Mouse (Mus musculus) kidney, adult 2 months (tissue): ENCODE results near the gene Ccdc15. TPM values are rescaled to one million over a fixed set of nuclear protein-coding genes. Genes with fewer than 3 reads are reported as not detected.

Experiments
- DNase-seq: peaks from one replicate; pipeline ENCODE4 v3.0.0; 2021
- H3K27ac ChIP-seq: fragments of 200-500 bp; 2 replicates; pipeline ENCODE4 v1.5.1; 2012; ENCODE audit warnings: low read depth, low read length, control low read depth, inconsistent platforms; ENCODE audit not compliant: insufficient read depth
- H3K27me3 ChIP-seq: fragments of 200-500 bp; replicated peaks from 2 replicates; pipeline ENCODE4 v1.6.1; 2012; ENCODE audit warnings: mild to moderate bottlenecking, moderate library complexity, low read length, inconsistent platforms; ENCODE audit not compliant: control insufficient read depth, insufficient read depth
- H3K36me3 ChIP-seq: fragments of 200-500 bp; 2 replicates; pipeline ENCODE4 v1.6.1; 2012; ENCODE audit warnings: mild to moderate bottlenecking, moderate library complexity, low read length, inconsistent platforms; ENCODE audit not compliant: control insufficient read depth, insufficient read depth
- H3K4me1 ChIP-seq: fragments of 200-500 bp; 2 replicates; pipeline ENCODE4 v1.6.1; 2011; ENCODE audit warnings: low read length; ENCODE audit not compliant: control insufficient read depth, insufficient read depth
- H3K4me3 ChIP-seq: fragments of 200-500 bp; 2 replicates; pipeline ENCODE4 v1.5.1; 2011; ENCODE audit warnings: mild to moderate bottlenecking, low read depth, low read length, control low read depth; ENCODE audit not compliant: insufficient read depth
- CTCF ChIP-seq: fragments of 200-500 bp; conservative IDR thresholded peaks from 2 replicates; pipeline ENCODE4 v1.5.1; 2011; ENCODE audit warnings: low read depth, mild to moderate bottlenecking, control low read depth, low read length, moderate library complexity, mixed read lengths; ENCODE audit not compliant: insufficient read depth, insufficient read length
- POLR2A ChIP-seq: fragments of 200-500 bp; IDR thresholded peaks from one replicate; pipeline ENCODE4 v1.6.1; 2011; ENCODE audit warnings: low read depth, low read length, control low read depth
- WGBS: fragments of 180-500 bp; shearing (Covaris S2); methylation state at CpG from one replicate; pipeline ENCODE4 v1.1.7; 2018; 5-methylcytosine and 5-hydroxymethylcytosine counted together
- polyA plus RNA-seq: library from polyadenylated mRNA; depleted of rRNA; stranded (reverse); fragments of >200 nt; gene quantifications from 2 replicates; pipeline ENCODE4 v1.2.3, GENCODE M21; 2012

Gene Ccdc15
- polyA plus RNA-seq, 1 experiment: 0.64 TPM

DNA sequence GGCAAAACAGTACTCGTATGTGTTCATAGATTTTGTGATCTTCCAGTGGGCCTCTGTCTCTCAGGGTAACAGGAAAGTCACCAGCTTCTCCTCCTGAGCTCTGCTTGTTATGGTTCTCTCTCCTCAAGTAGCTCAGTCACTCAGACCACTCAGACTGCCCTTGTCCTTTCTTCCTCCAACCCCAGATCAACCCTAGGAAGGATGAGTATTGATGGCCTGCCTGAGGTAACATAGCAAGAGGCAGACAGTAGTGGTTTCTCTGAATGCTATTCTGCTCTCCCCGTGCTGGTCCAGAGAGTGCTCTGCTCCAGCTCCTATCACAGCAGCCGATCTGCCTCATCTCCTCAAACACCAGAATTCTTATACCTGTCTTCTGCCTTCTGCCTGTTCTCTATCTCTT, 15.3 kb upstream of the Ccdc15 start:
- H3K27ac ChIP-seq: peak overlapping the region; percentile 50; the same call in 1 of the 2 replicates
- H3K4me3 ChIP-seq: no peak overlapping the region
- DNase-seq: no peak
- WGBS: 77% methylated on average over 3 of the region's 3 CpGs
- TF ChIP-seq POLR2A (no peak), CTCF (no peak)
- H3K4me1 ChIP-seq: peaks cover 4% of the 10 kb centered on the region; the same call in 1 of the 2 replicates
- H3K36me3 ChIP-seq: no peaks in the 10 kb centered on the region
- no peaks in the 10 kb centered on the region for H3K27me3 ChIP-seq

DNA sequence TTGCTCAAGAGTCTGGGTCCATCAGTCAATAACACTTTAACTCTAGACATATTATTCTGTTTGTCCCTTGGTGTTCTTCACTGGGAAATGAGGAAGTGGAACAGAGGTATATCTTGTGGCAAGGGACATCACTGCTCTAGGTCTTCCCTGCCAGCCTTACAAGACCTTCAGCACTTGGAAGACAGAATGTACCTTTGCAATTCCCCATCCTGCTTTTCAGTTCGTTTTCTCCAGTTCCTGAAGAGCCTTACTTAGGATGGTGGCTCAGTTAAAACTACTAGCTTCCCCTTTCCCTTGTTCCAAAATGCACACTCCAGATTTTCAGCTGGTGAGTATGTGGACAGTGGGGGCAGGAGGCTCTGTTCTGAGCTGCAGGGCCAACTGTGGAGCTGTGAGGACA, 14.6 kb upstream of the Ccdc15 start:
- Histone ChIP-seq H3K36me3 (no peaks in the 10 kb centered on the region), H3K4me1 (peaks cover 4% of the 10 kb centered on the region; the same call in 1 of the 2 replicates), H3K27ac (no peak overlapping the region), H3K27me3 (no peaks in the 10 kb centered on the region), H3K4me3 (no peak overlapping the region)
- 50% methylated on average over 1 of the region's 1 CpGs for WGBS
- TF ChIP-seq POLR2A: no peak
- no peak for TF ChIP-seq CTCF
- no peak for DNase-seq

DNA sequence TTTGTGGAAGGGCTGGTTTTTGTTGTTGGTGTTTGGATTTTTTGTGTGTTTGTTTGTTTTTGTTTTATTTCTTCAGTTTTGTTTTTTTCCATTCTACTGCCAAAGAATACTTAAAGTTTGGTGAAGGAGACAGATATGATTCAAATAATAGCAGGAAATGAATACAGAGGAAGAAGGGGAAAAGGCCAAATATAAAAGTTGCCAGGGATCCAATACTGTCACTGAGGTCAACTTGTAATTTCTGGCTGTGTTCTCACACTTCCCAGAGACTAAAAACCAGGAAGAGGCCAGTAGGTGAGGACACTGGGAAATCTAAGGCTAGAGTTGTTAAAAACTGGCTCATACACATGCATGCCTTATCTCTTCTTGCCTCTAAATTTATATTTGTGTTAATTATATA, 13.9 kb upstream of the Ccdc15 start:
- Histone ChIP-seq H3K27ac (no peak overlapping the region), H3K36me3 (no peaks in the 10 kb centered on the region), H3K27me3 (no peaks in the 10 kb centered on the region), H3K4me3 (no peak overlapping the region), H3K4me1 (peaks cover 4% of the 10 kb centered on the region; the same call in 1 of the 2 replicates)
- peak; percentile 71 for DNase-seq
- TF ChIP-seq CTCF: no peak
- no peak for TF ChIP-seq POLR2A

DNA sequence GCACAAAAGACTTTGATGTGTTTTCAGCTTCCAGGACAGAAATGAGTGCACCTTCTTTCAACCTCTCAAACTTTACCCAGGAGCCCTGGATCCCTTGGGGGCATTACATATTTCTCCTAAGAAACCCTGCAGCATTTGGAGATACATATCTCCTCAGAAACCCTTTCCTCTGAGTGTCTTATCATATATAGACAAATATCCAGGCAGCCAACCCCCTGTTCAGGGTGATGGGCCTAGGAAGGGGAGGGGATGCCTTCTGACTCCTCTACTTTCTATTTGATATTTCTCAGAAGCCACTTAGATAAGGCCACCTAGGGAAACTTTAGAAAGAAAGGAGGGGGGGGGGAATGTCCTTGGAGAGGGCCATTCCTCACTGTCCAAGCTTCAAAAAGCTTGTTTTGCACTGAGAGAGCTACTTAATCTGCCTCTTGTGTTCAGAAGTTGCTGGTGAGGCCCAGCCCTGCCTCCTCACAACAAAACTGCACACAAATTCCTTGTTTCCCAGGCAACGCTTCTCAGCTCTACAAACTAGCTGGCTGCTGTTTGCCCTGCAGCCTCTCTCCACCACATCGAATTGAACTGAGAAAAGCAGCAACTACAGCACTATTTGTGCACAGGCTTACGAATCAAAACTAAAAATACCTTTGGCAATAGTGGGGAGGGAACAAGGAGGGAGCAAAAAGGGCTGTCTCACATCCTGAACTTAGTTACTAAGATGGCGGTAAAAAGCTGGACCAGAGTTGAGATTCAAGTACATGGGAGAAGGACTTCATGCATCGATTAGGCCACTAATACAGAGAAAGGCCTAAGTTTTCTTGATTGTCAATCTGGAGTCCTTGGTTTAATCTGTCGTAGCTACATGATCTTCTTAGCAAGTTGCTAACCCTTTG, 11.3 kb upstream of the Ccdc15 start:
- 54% methylated on average over 6 of the region's 6 CpGs for whole genome bisulfite sequencing
- Histone ChIP-seq H3K27me3 (no peaks in the 10 kb centered on the region), H3K27ac (peak overlapping the region; percentile 47; the same call in 1 of the 2 replicates), H3K4me1 (peaks cover 4% of the 10 kb centered on the region; the same call in 1 of the 2 replicates), H3K4me3 (no peak overlapping the region), H3K36me3 (no peaks in the 10 kb centered on the region)
- DNase-seq: peak; percentile 34
- no peak for TF ChIP-seq CTCF
- no peak for TF ChIP-seq POLR2A

DNA sequence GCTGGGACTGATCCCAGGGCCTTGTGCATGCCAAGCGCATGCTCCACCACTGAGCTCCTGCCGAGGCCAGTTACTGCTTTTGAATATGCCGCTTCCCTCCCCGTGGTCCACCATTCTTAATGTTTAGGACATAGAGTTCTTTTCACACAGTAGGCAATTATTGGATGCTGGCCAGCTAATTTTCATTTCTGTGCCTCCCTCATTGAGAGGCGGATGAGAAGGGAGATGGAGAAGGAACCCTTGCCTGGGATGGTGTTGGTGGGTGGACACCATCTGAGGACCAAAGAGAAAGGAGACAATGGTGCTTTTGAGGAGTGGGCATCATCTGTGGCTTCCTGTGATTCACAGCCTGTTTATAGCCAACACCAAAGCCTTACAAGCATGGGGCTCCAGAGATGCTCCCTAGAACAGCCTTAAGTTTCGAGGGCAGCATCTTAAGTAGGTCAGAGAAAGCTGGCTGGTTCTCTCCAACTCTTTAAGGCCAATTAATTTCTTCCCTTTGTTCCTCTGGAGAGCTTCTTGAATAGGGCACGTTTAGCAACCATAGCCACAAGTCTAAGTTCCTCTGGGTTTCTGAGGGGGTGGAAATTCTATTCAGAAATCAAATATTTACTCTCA, 10.6 kb upstream of the Ccdc15 start:
- no peak for DNase-seq
- Histone ChIP-seq H3K4me1 (peaks cover 4% of the 10 kb centered on the region; the same call in 1 of the 2 replicates), H3K36me3 (no peaks in the 10 kb centered on the region), H3K27ac (no peak overlapping the region), H3K4me3 (no peak overlapping the region), H3K27me3 (no peaks in the 10 kb centered on the region)
- TF ChIP-seq CTCF (no peak), POLR2A (no peak)
- 85% methylated on average over 7 of the region's 7 CpGs for WGBS

DNA sequence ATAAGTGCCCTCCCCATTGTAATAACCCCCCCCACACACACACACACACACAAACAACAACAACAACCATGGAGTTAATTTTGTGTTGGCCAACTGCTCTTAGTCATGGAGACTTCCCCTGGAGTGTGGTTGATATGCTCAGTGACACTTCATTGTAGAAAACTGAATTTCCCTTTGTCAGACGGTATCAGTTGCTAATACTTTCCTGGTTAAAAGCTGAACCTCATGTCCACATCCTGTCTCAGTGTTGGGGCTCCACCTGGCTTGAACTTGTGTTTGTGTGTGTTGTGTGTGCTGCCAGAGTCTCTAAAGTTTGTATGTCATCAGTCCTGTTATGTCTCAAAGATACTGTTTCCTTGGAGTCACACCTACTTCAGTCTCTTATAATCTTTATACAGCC, 6.3 kb upstream of the Ccdc15 start:
- WGBS: 57% methylated on average over 1 of the region's 1 CpGs
- no peak overlapping the region for H3K4me3 ChIP-seq
- no peak for DNase-seq
- H3K27ac ChIP-seq: no peak overlapping the region
- H3K36me3 ChIP-seq: no peaks in the 10 kb centered on the region
- no peaks in the 10 kb centered on the region for H3K27me3 ChIP-seq
- TF ChIP-seq CTCF (no peak), POLR2A (no peak)
- H3K4me1 ChIP-seq: no peaks in the 10 kb centered on the region

DNA sequence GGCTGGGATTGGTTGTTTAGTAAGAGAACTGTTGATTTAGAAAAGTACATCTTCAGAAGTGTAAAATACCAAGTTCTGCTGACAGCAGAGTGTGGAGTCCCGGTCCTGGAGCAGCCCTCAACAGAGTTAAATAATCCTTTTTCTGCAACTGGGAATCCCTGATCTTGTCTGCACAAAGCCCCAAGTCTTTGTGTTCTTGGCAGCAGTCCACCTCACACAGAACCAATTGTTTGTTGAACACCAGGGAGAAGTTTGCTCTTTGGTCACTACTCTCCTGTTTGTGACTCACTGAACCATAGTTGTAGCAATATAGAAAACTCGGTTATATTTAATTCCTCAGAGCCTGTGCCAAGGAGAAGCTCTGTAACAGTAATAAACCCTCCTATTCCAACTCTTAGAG, 3.0 kb upstream of the Ccdc15 start:
- no peak for TF ChIP-seq POLR2A
- TF ChIP-seq CTCF: no peak
- no peak for DNase-seq
- no peak overlapping the region for H3K27ac ChIP-seq
- no peaks in the 10 kb centered on the region for H3K27me3 ChIP-seq
- no peaks in the 10 kb centered on the region; the same call in 1 of the 2 replicates for H3K4me1 ChIP-seq
- WGBS: 28% methylated on average over 2 of the region's 2 CpGs
- H3K4me3 ChIP-seq: no peak overlapping the region
- no peaks in the 10 kb centered on the region for H3K36me3 ChIP-seq
